Mouse (Mus musculus): ENCODE measurements at regions not wholly inside any gene's neighbourhood (a gene's known extent, or its start where the extent isn't known, plus 50 kb on each side); places are given as distances from the start of the nearest gene placed in this dataset.

DNA sequence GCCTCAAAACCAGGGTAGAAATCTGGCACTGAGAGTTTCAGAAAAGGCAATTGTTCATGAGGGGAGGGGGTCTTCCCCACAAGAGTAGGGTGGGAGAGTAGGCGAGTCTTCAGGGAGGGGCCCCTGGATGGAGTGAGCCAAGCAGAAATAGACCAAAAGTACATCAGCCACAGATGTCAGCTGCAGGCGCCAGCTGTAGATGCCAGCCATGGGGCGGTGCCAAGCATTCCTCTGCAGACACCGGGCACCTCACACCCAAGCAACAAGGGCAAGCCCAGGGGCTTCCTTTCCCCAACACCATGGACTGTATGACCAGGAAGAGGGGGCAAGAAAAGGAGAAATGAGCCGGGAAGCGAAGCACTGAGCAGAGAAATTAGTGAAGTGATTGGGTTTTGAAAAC lies 613.9 kb upstream of the 2610301B20Rik start:
- 87% methylated on average over 6 of the region's 6 CpGs for WGBS
- ATAC-seq (ENCODE audit: low read depth), result no peak
- no peaks in the 10 kb centered on the region for H3K4me1 ChIP-seq (replicated peaks)
- no peaks in the 10 kb centered on the region for H3K9me3 ChIP-seq
- H3K4me3 ChIP-seq, result no peak overlapping the region
- no peak overlapping the region for H3K9ac ChIP-seq
- no peaks in the 10 kb centered on the region for H3K27me3 ChIP-seq
- no peak overlapping the region for H3K27ac ChIP-seq (replicated peaks)
- H3K4me2 ChIP-seq, result no peak overlapping the region
- no peaks in the 10 kb centered on the region for H3K36me3 ChIP-seq

DNA sequence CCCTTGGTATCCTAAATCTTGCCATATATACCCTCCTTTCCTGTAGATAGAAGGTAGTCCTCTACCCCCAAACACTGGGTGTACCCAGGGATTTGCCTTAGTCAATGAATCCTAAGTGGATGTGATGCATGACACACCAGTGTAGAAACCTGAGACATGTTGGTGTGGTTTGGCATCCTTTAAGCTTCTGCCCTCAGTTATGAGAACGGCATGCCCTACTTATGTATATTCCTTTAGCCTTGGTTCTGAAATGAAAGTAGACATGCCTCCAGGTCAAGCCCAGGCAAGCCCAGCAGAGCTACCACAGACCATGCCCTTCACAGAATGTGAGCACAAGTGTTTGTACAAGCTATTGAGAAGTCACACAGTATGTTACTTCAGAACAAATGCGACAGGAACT lies 608.4 kb upstream of the 2610301B20Rik start:
- H3K4me2 ChIP-seq, result no peak overlapping the region
- H3K9me3 ChIP-seq, result no peaks in the 10 kb centered on the region
- no peaks in the 10 kb centered on the region for H3K27me3 ChIP-seq
- no peak overlapping the region for H3K4me3 ChIP-seq
- H3K36me3 ChIP-seq, result no peaks in the 10 kb centered on the region
- no peak for ATAC-seq (ENCODE audit: low read depth)
- WGBS, result 93% methylated on average over 2 of the region's 2 CpGs
- no peak overlapping the region for H3K27ac ChIP-seq (replicated peaks)
- H3K9ac ChIP-seq, result no peak overlapping the region
- H3K4me1 ChIP-seq (replicated peaks), result no peaks in the 10 kb centered on the region

DNA sequence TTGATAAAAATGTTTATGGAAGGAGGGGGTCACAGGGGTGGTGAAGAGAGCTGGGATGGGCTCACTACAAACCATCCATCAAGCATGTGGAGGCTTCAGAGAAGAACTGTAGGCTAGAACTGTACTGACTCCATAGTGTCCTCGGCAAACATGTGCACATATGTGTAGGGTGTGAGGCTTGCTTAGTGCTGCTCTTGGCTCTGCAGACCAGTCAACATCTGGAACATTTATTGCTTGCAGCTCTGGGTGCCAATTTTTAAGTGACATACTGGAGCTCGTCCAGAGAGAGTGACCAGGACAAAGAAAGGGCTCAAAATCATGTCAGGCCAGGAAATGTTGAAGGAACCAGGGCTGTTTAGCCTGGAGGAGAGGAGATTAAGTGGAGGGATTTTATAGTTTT lies 588.7 kb upstream of the 2610301B20Rik start:
- no peak overlapping the region for H3K9ac ChIP-seq
- H3K4me1 ChIP-seq (replicated peaks), result no peaks in the 10 kb centered on the region
- no peak overlapping the region for H3K27ac ChIP-seq (replicated peaks)
- no peaks in the 10 kb centered on the region for H3K27me3 ChIP-seq
- H3K4me2 ChIP-seq, result no peak overlapping the region
- H3K36me3 ChIP-seq, result no peaks in the 10 kb centered on the region
- ATAC-seq (ENCODE audit: low read depth), result no peak
- H3K4me3 ChIP-seq, result no peak overlapping the region
- WGBS, result 80% methylated on average over 2 of the region's 2 CpGs
- H3K9me3 ChIP-seq, result no peaks in the 10 kb centered on the region

DNA sequence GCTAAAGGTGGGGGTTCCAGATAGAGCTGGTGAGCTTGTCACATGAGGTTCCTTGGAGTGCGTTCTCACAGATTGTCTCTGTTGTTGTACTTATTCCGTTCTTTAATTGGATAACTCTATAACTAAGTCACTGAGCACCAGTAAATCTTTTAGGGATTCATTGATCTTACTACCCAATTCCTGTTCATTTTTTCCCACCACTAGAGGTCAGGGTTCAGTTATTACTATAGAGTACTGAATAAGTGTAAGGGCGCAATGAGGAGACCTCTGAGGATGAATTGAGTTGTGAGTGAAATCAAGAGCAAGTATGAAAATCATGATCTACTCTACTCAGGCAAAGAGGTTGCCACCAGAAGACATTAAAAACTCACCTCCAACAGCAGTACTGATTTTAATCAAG lies 584.0 kb upstream of the 2610301B20Rik start:
- Histone ChIP-seq H3K4me3 (no peak overlapping the region), H3K27ac (replicated peaks) (no peak overlapping the region), H3K9me3 (no peaks in the 10 kb centered on the region), H3K4me1 (replicated peaks) (no peaks in the 10 kb centered on the region), H3K36me3 (no peaks in the 10 kb centered on the region), H3K4me2 (no peak overlapping the region), H3K9ac (no peak overlapping the region), H3K27me3 (no peaks in the 10 kb centered on the region)
- no peak for ATAC-seq (ENCODE audit: low read depth)
- 78% methylated on average over 3 of the region's 3 CpGs for WGBS

DNA sequence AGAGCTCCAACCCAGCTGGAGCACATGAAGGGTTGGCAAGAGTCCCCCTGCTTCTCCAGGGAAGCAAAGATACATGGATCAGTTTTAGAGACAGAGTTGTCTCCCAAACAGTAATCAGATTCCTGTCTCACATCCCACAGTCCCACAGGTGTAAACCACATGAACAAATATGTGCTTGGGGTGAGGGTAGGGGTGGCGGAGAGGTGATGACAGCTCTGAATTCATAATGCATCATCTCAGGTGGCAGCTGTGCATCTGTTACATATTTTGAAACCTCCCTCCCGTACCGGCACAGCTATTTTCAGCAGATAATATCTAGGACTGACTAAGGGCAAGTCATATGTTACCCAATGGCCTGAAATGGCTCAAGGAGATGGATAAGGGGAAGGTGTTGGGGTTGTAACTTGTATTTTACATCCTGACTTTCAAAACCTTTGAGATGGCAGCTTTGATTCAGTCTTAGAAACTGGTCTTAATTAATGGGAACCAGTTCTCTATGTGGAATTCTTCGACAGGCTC lies 579.2 kb upstream of the 2610301B20Rik start:
- H3K27me3 ChIP-seq, result no peaks in the 10 kb centered on the region
- H3K4me1 ChIP-seq (replicated peaks), result no peaks in the 10 kb centered on the region
- no peak overlapping the region for H3K9ac ChIP-seq
- H3K27ac ChIP-seq (replicated peaks), result no peak overlapping the region
- no peaks in the 10 kb centered on the region for H3K9me3 ChIP-seq
- no peak overlapping the region for H3K4me2 ChIP-seq
- WGBS, result 81% methylated on average over 4 of the region's 4 CpGs
- no peak for ATAC-seq (ENCODE audit: low read depth)
- no peaks in the 10 kb centered on the region for H3K36me3 ChIP-seq
- no peak overlapping the region for H3K4me3 ChIP-seq

DNA sequence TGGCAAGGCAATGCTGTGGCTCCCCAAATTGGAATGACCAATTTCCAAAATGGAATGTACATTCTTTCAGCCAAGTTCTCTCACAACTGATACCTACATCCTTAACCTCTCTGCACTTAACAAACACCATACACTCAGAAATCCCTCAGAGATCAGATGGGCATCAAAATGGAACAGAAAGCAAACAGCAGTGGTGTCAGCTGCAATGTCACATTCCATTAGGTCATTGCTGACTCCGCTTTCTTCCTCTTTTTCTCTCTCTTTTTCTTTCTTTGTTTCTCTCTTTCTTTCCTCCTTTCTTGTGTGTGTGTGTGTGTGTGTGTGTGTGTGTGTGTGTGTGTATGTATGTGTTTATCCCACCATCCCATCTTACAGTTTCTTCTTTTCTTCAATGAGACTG lies 578.1 kb upstream of the 2610301B20Rik start:
- Histone ChIP-seq H3K9me3 (no peaks in the 10 kb centered on the region), H3K9ac (no peak overlapping the region), H3K4me2 (no peak overlapping the region), H3K36me3 (no peaks in the 10 kb centered on the region), H3K4me3 (no peak overlapping the region), H3K27me3 (no peaks in the 10 kb centered on the region), H3K27ac (replicated peaks) (no peak overlapping the region), H3K4me1 (replicated peaks) (no peaks in the 10 kb centered on the region)
- no peak for ATAC-seq (ENCODE audit: low read depth)
- 90% methylated on average over 1 of the region's 1 CpGs for WGBS

DNA sequence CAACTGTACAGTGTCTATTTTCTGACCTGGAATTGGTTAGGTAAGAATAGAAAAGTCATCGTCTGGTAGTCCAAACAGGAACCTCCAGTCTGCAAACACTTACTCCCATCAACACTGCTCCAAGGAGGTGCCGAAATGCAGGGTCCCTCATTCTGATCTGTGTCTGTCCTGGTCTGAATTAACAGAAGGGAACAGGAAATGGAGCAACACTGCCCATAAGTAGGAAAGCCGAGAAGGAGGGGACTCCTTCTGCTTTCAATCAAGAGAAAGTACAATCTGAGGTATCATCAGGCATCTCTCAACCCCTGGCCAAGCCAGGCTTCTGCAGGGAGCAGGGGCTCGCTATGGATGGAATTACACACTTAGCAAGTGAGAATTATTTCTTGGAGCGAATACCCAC lies 562.4 kb upstream of the 2610301B20Rik start:
- H3K9me3 ChIP-seq, result no peaks in the 10 kb centered on the region
- no peaks in the 10 kb centered on the region for H3K36me3 ChIP-seq
- no peaks in the 10 kb centered on the region for H3K4me1 ChIP-seq (replicated peaks)
- H3K4me2 ChIP-seq, result no peak overlapping the region
- no peak for ATAC-seq (ENCODE audit: low read depth)
- WGBS, result 77% methylated on average over 5 of the region's 5 CpGs
- no peak overlapping the region for H3K9ac ChIP-seq
- H3K4me3 ChIP-seq, result no peak overlapping the region
- H3K27me3 ChIP-seq, result no peaks in the 10 kb centered on the region
- no peak overlapping the region for H3K27ac ChIP-seq (replicated peaks)

DNA sequence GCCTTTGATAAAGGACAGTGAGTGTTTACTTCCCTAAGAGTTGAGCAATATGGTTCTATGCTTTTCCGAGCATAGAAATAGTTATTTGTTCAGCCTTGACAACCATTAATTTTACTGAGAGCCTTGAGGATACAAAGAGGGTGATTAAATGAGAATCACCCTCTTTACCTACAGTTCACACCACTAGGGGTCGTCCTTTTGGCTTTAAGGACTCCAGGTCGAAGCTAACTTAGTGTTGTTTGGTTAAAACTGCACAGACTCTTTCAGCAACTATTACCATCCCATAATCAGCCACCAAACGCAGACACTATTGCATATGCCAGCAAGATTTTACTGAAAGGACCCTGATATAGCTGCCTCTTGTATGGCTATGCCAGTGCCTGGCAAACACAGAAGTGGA lies 559.2 kb upstream of the 2610301B20Rik start:
- Histone ChIP-seq H3K27ac (replicated peaks) (no peak overlapping the region), H3K4me3 (no peak overlapping the region), H3K4me2 (no peak overlapping the region), H3K9ac (no peak overlapping the region), H3K27me3 (no peaks in the 10 kb centered on the region), H3K9me3 (no peaks in the 10 kb centered on the region), H3K36me3 (no peaks in the 10 kb centered on the region), H3K4me1 (replicated peaks) (no peaks in the 10 kb centered on the region)
- ATAC-seq (ENCODE audit: low read depth), result no peak
- 74% methylated on average over 4 of the region's 4 CpGs for whole genome bisulfite sequencing

DNA sequence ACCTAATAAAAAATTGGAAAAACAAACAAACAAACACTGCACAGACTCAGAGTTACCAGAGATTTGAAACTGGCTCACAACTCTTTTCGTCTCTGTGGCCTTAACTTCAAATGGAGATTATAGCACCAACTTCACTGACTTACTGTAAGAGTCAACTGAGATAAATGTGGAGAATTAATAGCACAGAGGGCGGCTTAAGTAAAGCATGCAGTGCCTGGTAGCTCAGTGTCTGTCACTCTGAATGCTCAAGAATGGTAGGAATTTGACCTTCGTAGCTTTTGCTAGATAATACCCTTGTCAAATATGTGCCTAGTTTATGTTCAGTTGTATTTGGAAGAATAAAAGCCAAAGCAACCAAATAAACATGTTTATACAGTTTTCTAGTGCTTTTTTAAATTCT lies 558.4 kb upstream of the 2610301B20Rik start:
- 76% methylated on average over 3 of the region's 3 CpGs for WGBS
- no peak overlapping the region for H3K27ac ChIP-seq (replicated peaks)
- H3K4me3 ChIP-seq, result no peak overlapping the region
- no peaks in the 10 kb centered on the region for H3K4me1 ChIP-seq (replicated peaks)
- H3K36me3 ChIP-seq, result no peaks in the 10 kb centered on the region
- H3K9me3 ChIP-seq, result no peaks in the 10 kb centered on the region
- no peaks in the 10 kb centered on the region for H3K27me3 ChIP-seq
- H3K4me2 ChIP-seq, result no peak overlapping the region
- no peak for ATAC-seq (ENCODE audit: low read depth)
- H3K9ac ChIP-seq, result no peak overlapping the region

DNA sequence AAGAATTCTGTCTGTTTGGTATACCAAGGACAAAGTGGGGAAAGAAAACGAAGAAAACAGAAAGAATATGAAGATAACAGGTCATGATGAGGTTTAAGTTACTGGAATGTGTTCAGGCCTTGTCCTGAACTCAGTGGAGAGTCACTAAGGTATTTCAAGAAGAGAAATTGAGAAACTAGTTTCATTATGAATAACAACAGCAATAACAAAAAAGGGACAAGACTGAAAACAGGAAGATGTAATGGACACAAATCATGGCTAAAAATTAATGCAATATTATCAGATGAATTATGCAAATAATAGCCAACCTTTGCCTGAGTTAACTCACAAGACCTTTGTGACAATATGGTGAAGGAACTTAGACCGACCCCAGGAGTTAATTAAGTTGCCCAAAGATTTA lies 530.2 kb upstream of the 2610301B20Rik start:
- Histone ChIP-seq H3K4me2 (no peak overlapping the region), H3K4me1 (replicated peaks) (no peaks in the 10 kb centered on the region), H3K27me3 (no peaks in the 10 kb centered on the region), H3K9me3 (no peaks in the 10 kb centered on the region), H3K9ac (no peak overlapping the region), H3K4me3 (no peak overlapping the region), H3K27ac (replicated peaks) (no peak overlapping the region), H3K36me3 (no peaks in the 10 kb centered on the region)
- ATAC-seq (ENCODE audit: low read depth), result no peak
- 68% methylated on average over 2 of the region's 2 CpGs for WGBS

DNA sequence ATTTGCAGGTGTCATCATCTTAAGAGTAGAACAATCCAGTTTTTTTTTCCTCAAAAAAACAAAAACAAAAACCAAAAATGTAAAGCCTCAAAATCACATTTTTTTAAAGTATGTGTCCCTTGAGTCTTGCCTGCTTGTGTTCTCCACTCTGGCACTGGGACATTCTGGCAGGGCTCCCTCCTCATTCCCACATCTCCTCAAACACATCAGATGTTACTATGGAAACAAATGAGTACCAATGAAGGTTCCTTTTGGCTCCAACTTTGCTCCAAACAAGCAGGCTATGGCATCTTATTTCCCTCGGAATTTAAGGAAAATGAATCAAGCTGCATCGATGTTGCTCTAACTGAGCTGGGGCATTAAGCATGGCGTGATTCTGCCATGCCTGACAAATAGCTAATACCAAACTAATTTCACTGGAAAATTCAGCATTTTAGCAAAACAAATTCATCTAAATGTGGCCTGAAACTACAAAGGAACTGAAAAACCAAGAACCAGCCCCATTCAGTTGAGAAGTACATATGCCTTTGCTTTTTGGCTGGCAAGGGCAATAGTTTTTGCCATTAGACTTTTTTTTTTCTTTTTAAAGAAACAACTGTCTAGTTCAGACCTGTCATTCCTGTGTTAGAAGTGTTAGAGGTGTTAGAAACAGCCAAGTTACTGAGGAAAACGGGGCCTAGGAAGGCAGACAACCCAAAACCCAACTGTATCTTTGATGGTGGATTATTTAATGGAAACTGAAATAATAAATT lies 522.2 kb upstream of the 2610301B20Rik start:
- Histone ChIP-seq H3K36me3 (no peaks in the 10 kb centered on the region), H3K4me3 (no peak overlapping the region), H3K27ac (replicated peaks) (no peak overlapping the region), H3K4me2 (no peak overlapping the region), H3K4me1 (replicated peaks) (no peaks in the 10 kb centered on the region), H3K9me3 (no peaks in the 10 kb centered on the region), H3K27me3 (no peaks in the 10 kb centered on the region), H3K9ac (no peak overlapping the region)
- 76% methylated on average over 4 of the region's 4 CpGs for WGBS
- no peak for ATAC-seq (ENCODE audit: low read depth)

DNA sequence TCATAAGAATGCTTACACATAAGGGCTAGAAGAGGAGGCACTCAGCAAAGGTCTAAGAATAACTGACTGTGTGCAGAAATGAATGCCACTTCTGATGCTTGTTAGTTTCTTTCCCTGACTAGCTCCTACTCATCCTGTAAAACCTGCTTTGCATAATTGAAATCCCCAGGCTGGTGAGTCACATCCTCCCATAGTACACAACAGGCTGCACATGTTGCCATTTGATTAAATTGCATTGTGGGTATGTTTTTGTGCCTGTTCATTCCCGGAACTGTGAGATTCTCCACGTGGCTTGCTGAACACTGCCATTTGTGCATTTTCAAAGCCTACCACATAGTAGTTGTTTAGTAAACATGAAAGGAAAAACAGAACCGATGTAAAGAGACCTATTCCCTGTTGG lies 516.7 kb upstream of the 2610301B20Rik start:
- Histone ChIP-seq H3K4me3 (no peak overlapping the region), H3K9ac (no peak overlapping the region), H3K9me3 (no peaks in the 10 kb centered on the region), H3K4me1 (replicated peaks) (no peaks in the 10 kb centered on the region), H3K4me2 (no peak overlapping the region), H3K27ac (replicated peaks) (no peak overlapping the region), H3K36me3 (no peaks in the 10 kb centered on the region), H3K27me3 (no peaks in the 10 kb centered on the region)
- no peak for ATAC-seq (ENCODE audit: low read depth)
- WGBS, result 77% methylated on average over 3 of the region's 3 CpGs

DNA sequence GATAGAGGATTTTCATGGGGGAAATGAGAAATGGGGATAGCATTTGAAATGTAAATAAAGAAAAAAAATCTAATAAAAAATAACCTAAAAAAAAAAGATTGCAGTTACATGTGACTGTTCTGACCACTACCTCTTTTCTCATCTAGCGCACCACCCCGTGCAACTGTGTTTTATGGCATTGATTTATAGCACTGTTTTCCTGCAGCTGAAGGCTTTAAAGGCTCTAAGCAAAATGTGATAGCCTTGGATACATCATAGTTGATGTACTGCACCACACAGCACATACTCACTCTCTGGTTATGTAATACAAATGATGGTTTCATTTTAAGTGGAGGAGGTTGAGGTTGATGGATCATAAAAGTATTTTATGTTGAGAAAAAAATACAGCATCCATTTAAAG lies 484.5 kb upstream of the 2610301B20Rik start:
- H3K9ac ChIP-seq, result no peak overlapping the region
- H3K36me3 ChIP-seq, result no peaks in the 10 kb centered on the region
- H3K9me3 ChIP-seq, result no peaks in the 10 kb centered on the region
- no peak overlapping the region for H3K4me2 ChIP-seq
- H3K27me3 ChIP-seq, result no peaks in the 10 kb centered on the region
- no peaks in the 10 kb centered on the region for H3K4me1 ChIP-seq (replicated peaks)
- H3K4me3 ChIP-seq, result no peak overlapping the region
- ATAC-seq (ENCODE audit: low read depth), result peak; percentile 67; the same call in 1 of the 2 replicates
- 67% methylated on average over 2 of the region's 2 CpGs for WGBS
- H3K27ac ChIP-seq (replicated peaks), result no peak overlapping the region
